Mouse (Mus musculus) CH12.LX (cell line): ENCODE measurements at regions not wholly inside any gene's neighbourhood (a gene's known extent, or its start where the extent isn't known, plus 50 kb on each side); places are given as distances from the start of the nearest gene placed in this dataset.

ENCODE experiments used
- EP300 ChIP-seq: IDR thresholded peaks from 2 replicates; pipeline ENCODE4 v1.6.1; 2011; ENCODE audit warnings: low read length, improper control_type of control experiment
- POLR2A ChIP-seq: IDR thresholded peaks from 2 replicates; pipeline ENCODE4 v1.6.1; 2011; ENCODE audit warnings: low read depth, mild to moderate bottlenecking, improper control_type of control experiment, low read length
- RCOR1 ChIP-seq: conservative IDR thresholded peaks from 2 replicates; pipeline ENCODE4 v1.6.1; 2012; ENCODE audit warnings: low read depth, mild to moderate bottlenecking, inconsistent platforms, low read length, improper control_type of control experiment
- SIN3A ChIP-seq: IDR thresholded peaks from 2 replicates; pipeline ENCODE4 v1.6.1; 2012; ENCODE audit warnings: low read length, improper control_type of control experiment, inconsistent platforms

DNA sequence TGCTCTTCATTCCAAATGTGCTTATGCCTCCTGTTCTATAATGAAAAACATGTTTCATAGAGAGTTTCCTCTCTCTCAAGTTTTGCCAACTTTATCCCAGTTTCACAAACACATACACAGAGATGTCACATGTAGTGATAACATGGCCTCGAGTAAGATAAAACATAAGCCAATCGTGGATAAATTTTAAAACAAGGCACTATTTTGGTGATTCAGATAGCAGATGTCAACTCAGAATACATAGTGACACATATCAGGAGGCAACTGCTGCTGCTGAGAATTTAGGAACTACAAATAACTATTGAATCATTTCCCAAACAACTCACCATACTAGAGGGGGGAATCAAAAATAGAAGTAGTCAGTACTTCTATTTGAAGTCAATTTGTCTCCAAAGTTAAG, 257.1 kb downstream of the Tle4 start:
- TF ChIP-seq RCOR1: no peak
- no peak for TF ChIP-seq EP300
- no peak for TF ChIP-seq SIN3A
- TF ChIP-seq POLR2A: no peak
